Mouse (Mus musculus): ENCODE measurements around the gene Hist1h2ag. TPM values are rescaled to one million over a fixed set of nuclear protein-coding genes. Genes with fewer than 3 reads are reported as not detected.
A peak's percentile ranks its signal among the peaks of the same experiment; 100 is the strongest.

The Hist1h2ag gene
- polyA plus RNA-seq, 1 experiment = not detected

DNA sequence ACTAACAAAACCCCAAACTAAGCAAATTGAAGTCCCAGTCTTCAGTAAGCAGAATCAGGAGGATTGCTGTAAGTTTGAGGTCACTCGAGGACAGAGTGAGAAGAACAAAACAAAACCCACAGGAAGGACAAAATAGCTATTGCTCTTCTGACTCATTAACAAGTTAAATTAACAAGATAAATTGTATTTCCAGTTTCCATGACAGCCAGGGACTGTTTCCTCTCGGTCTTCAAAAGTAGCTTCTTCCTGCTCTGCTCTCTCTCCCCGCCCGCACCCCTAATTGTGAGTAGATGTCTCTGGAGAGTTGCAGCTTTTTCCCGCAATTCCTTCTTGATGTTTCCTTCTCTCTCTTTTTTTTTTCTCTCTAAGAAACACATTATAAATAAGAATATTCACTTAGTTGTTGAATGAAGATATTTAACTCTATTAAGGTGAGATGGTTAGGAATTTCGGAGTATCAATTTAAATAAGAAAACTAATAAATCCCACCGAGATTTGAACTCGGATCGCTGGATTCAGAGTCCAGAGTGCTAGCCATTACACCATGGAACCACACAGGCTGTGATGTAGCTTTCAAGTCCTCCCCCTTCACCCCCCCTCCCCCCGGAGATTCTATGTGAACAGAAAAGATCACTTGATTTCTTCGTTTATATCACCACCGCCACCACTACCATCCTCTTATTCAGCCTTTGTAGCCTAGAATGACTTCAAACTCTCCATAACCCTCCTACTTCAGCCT is 46.5 kb downstream of the Hist1h2ag start:
- 12% methylated on average over 12 of the region's 12 CpGs for WGBS
- Histone ChIP-seq H3K4me1 (ENCODE audit: control insufficient read depth, insufficient read depth, low read length) (no peaks in the 10 kb centered on the region), H3K36me3 (ENCODE audit: control insufficient read depth, insufficient read depth, low read length) (no peaks in the 10 kb centered on the region), H3K27ac (ENCODE audit: insufficient read depth, low read depth, low read length) (no peak overlapping the region), H3K4me3 (ENCODE audit: insufficient read depth, low read depth, low read length) (no peak overlapping the region), H3K27me3 (replicated peaks; ENCODE audit: control insufficient read depth, insufficient read depth, low read length) (peaks cover 10% of the 10 kb centered on the region)
- peak; percentile 8 for DNase-seq
- no peak for TF ChIP-seq POLR2A (IDR thresholded peaks at IDR 0.05; ENCODE audit: low read depth, low read length)
- no peak for TF ChIP-seq CTCF (conservative IDR thresholded peaks at IDR 0.05; ENCODE audit: insufficient read depth, insufficient read length, low read depth, low read length)

DNA sequence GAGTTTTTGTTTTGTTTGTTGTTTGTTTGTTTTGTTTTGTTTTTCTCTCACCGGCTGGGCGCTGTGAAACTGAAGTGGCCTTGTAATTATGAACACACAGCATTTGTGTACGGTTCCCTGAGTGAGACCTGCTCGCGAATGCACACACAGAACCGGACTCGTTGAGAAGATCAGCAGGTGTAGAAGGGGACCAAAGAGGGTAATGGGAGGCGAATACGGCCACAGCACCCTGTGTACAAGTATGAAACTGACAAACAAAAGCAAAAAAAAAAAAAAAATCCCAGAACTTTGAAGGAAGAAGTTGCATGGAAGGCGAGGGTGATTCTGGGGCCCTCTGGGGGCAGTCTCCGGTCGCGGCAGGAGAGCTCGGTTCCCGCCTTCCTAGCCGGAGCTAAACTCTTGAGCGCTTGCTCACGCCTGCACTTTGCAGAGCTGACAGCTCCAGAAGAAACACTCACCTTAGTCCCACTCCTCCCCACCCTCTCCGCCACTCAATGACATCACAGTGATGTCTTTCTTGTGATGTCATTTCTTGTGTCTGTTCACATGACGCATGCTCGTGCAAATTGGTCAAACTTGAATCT is 47.3 kb downstream of the Hist1h2ag start:
- Histone ChIP-seq H3K4me1 (ENCODE audit: control insufficient read depth, insufficient read depth, low read length) (no peaks in the 10 kb centered on the region), H3K4me3 (ENCODE audit: insufficient read depth, low read depth, low read length) (no peak overlapping the region), H3K36me3 (ENCODE audit: control insufficient read depth, insufficient read depth, low read length) (no peaks in the 10 kb centered on the region), H3K27ac (ENCODE audit: insufficient read depth, low read depth, low read length) (no peak overlapping the region), H3K27me3 (replicated peaks; ENCODE audit: control insufficient read depth, insufficient read depth, low read length) (peaks cover 10% of the 10 kb centered on the region)
- WGBS = 6% methylated on average over 21 of the region's 21 CpGs
- peak; percentile 19 for DNase-seq
- no peak for TF ChIP-seq CTCF (conservative IDR thresholded peaks at IDR 0.05; ENCODE audit: insufficient read depth, insufficient read length, low read depth, low read length)
- no peak for TF ChIP-seq POLR2A (IDR thresholded peaks at IDR 0.05; ENCODE audit: low read depth, low read length)

DNA sequence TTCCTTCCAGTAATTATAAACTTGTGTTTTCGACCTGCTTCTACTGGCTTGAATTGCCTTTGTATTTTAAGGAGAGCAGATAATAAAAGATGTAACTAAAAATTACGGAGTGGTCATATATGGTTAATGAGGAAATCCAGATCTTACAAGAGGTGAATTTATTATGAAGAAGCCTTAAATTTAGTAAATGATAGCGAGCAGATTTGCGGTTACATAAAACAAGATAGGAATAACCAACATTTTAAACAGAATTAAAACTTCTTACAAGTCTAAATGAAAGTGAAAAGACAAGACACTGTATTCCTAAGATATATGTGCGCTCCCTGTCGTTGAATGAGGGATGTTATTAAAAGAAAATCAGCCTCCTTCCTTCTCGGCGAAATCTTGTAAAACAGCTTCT is 47.8 kb downstream of the Hist1h2ag start:
- no peak overlapping the region for H3K4me3 ChIP-seq (ENCODE audit: insufficient read depth, low read depth, low read length)
- no peak overlapping the region for H3K27ac ChIP-seq (ENCODE audit: insufficient read depth, low read depth, low read length)
- H3K36me3 ChIP-seq (ENCODE audit: control insufficient read depth, insufficient read depth, low read length) = no peaks in the 10 kb centered on the region
- WGBS = 16% methylated on average over 8 of the region's 8 CpGs
- no peaks in the 10 kb centered on the region for H3K4me1 ChIP-seq (ENCODE audit: control insufficient read depth, insufficient read depth, low read length)
- H3K27me3 ChIP-seq (replicated peaks; ENCODE audit: control insufficient read depth, insufficient read depth, low read length) = peaks cover 10% of the 10 kb centered on the region
- DNase-seq = no peak
- TF ChIP-seq CTCF (conservative IDR thresholded peaks at IDR 0.05; ENCODE audit: insufficient read depth, insufficient read length, low read depth, low read length) (no peak), POLR2A (IDR thresholded peaks at IDR 0.05; ENCODE audit: low read depth, low read length) (no peak)

DNA sequence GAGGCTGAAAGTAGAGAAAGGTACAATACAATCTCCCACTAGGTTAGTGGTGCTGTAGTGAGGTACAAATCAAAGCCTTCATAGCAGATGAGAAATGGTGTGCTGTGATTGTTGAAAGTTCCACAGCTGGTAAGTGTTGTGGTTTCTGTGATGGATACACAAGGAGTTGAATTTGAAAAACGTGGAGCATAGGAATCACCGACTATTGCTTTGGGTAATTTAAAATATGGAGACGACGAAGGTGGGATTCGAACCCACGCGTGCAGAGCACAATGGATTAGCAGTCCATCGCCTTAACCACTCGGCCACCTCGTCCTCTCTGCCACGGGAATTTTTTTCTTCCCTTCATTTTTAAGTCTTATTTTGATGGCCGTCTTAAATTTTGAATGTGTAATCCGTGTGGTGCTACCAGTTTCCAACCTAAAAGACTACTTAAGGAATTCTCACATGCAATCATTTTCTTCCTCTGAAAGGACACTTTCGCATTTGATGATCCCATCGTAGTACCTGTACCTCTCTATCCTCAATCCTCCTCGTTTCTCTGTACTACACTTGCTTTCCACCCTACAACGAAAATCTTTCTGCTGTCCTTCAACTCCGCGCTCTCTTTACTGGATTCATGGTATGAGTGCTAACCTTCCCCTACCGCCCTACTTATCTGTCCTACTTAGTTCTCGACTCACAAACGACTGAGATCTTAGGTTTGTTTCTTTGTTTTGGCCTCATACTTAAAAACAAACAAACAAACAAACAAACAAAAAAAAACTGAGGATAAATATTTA is 48.6 kb downstream of the Hist1h2ag start:
- Histone ChIP-seq H3K36me3 (ENCODE audit: control insufficient read depth, insufficient read depth, low read length) (no peaks in the 10 kb centered on the region), H3K4me1 (ENCODE audit: control insufficient read depth, insufficient read depth, low read length) (no peaks in the 10 kb centered on the region), H3K27ac (ENCODE audit: insufficient read depth, low read depth, low read length) (no peak overlapping the region), H3K4me3 (ENCODE audit: insufficient read depth, low read depth, low read length) (no peak overlapping the region), H3K27me3 (replicated peaks; ENCODE audit: control insufficient read depth, insufficient read depth, low read length) (peaks cover 10% of the 10 kb centered on the region)
- WGBS = 13% methylated on average over 22 of the region's 22 CpGs
- DNase-seq = peak; percentile 25
- no peak for TF ChIP-seq CTCF (conservative IDR thresholded peaks at IDR 0.05; ENCODE audit: insufficient read depth, insufficient read length, low read depth, low read length)
- no peak for TF ChIP-seq POLR2A (IDR thresholded peaks at IDR 0.05; ENCODE audit: low read depth, low read length)

DNA sequence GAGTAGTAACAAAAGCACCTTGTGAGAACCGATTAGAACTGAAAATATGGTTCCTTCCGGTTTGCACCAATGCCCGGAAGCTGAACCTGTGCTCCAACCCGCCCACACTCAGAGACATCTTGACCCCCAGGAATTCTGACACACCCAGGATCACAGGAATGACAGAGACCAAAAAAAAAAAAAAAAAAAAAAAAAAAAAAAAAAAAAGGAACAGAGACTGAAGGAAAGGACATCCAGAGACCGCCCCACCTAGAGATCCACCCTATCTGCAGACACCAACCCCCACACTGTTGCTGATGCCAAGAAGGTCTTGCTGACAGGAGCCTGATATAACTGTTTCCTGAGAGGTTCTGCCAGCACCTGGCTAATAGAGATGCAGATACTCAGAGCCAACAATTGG is 50.2 kb downstream of the Hist1h2ag start:
- no peaks in the 10 kb centered on the region for H3K4me1 ChIP-seq (ENCODE audit: control insufficient read depth, insufficient read depth, low read length)
- WGBS = 89% methylated on average over 5 of the region's 5 CpGs
- H3K27ac ChIP-seq (ENCODE audit: insufficient read depth, low read depth, low read length) = no peak overlapping the region
- no peaks in the 10 kb centered on the region for H3K36me3 ChIP-seq (ENCODE audit: control insufficient read depth, insufficient read depth, low read length)
- H3K27me3 ChIP-seq (replicated peaks; ENCODE audit: control insufficient read depth, insufficient read depth, low read length) = peaks cover 7% of the 10 kb centered on the region
- TF ChIP-seq POLR2A (IDR thresholded peaks at IDR 0.05; ENCODE audit: low read depth, low read length) (no peak), CTCF (conservative IDR thresholded peaks at IDR 0.05; ENCODE audit: insufficient read depth, insufficient read length, low read depth, low read length) (no peak)
- no peak overlapping the region for H3K4me3 ChIP-seq (ENCODE audit: insufficient read depth, low read depth, low read length)
- DNase-seq = no peak

Other genes starting within 250 kb of the Hist1h2ag start
- gene Hist1h2bq, start 232.7 kb downstream of the Hist1h2ag start, polyA plus RNA-seq (2012; rRNA removed) = 1.4 and 2.7 TPM in 2 replicates
- not detected in 2 replicates for gene Hist1h2ao, start 232.5 kb downstream of the Hist1h2ag start, polyA plus RNA-seq (2012; rRNA removed)
- gene Hist1h4m, start 231.2 kb downstream of the Hist1h2ag start, polyA plus RNA-seq (2012; rRNA removed) = not detected in 2 replicates
- gene Hist1h4n, start 210.7 kb downstream of the Hist1h2ag start, polyA plus RNA-seq (2012; rRNA removed) = 3.6 and 5.2 TPM in 2 replicates
- 7.6 and 8.6 TPM in 2 replicates for gene Hist1h2ap, start 209.4 kb downstream of the Hist1h2ag start, polyA plus RNA-seq (2012; rRNA removed)
- 1.3 and 2.1 TPM in 2 replicates for gene Hist1h2br, start 209.2 kb downstream of the Hist1h2ag start, polyA plus RNA-seq (2012; rRNA removed)
- gene Zfp184, start 97.8 kb downstream of the Hist1h2ag start, polyA plus RNA-seq (2012; rRNA removed) = 0.39 and 0.44 TPM in 2 replicates
- gene Pom121l2, start 61.8 kb downstream of the Hist1h2ag start, polyA plus RNA-seq (2012; rRNA removed) = 0.04 and 0.06 TPM in 2 replicates
- 0.22 TPM in 1 of 2 replicates, not detected in the other for gene Prss16, start 33.2 kb downstream of the Hist1h2ag start, polyA plus RNA-seq (2012; rRNA removed)
- 0.95 and 3.4 TPM in 2 replicates for gene Hist1h2ah, start 7.4 kb downstream of the Hist1h2ag start, polyA plus RNA-seq (2012; rRNA removed)
- 4.2 and 6.0 TPM in 2 replicates for gene Hist1h2bk, start 7.1 kb downstream of the Hist1h2ag start, polyA plus RNA-seq (2012; rRNA removed)
- 10.5 and 12.5 TPM in 2 replicates for gene Hist1h4i, start 1.6 kb downstream of the Hist1h2ag start, polyA plus RNA-seq (2012; rRNA removed)
- gene Hist1h2bj, start 270 bp upstream of the Hist1h2ag start, polyA plus RNA-seq (2012; rRNA removed) = 0.92 and 1.0 TPM in 2 replicates
- gene Vmn1r188, start 41.5 kb upstream of the Hist1h2ag start, polyA plus RNA-seq (2012; rRNA removed) = not detected in 2 replicates
- gene Vmn1r189, start 62.9 kb upstream of the Hist1h2ag start, polyA plus RNA-seq (2012; rRNA removed) = not detected in 2 replicates
- gene Vmn1r191, start 141.0 kb upstream of the Hist1h2ag start, polyA plus RNA-seq (2012; rRNA removed) = not detected in 2 replicates
- gene Vmn1r192, start 148.2 kb upstream of the Hist1h2ag start, polyA plus RNA-seq (2012; rRNA removed) = not detected in 2 replicates
- gene Vmn1r193, start 180.2 kb upstream of the Hist1h2ag start, polyA plus RNA-seq (2012; rRNA removed) = not detected in 2 replicates
- not detected in 2 replicates for gene Vmn1r194, start 201.3 kb upstream of the Hist1h2ag start, polyA plus RNA-seq (2012; rRNA removed)
- gene Vmn1r195, start 227.6 kb upstream of the Hist1h2ag start, polyA plus RNA-seq (2012; rRNA removed) = not detected in 2 replicates
- not detected in 2 replicates for gene Vmn1r196, start 247.0 kb upstream of the Hist1h2ag start, polyA plus RNA-seq (2012; rRNA removed)

Measured in kidney, adult 2 months (tissue).